Mouse (Mus musculus) CH12.LX (cell line): ENCODE results near the gene Pabpn1l. TPM values are rescaled to one million over a fixed set of nuclear protein-coding genes. Genes with fewer than 3 reads are reported as not detected.

ENCODE experiments used
- DNase-seq: peaks from one replicate; pipeline ENCODE4 v3.0.0-alpha.2; 2013; ENCODE audit errors: extremely low read depth
- H3K27ac ChIP-seq: 2 replicates; pipeline ENCODE4 v1.5.1; 2012; ENCODE audit warnings: low read depth, mild to moderate bottlenecking, control low read depth, moderate library complexity; ENCODE audit not compliant: insufficient read depth
- H3K27me3 ChIP-seq: replicated peaks from 2 replicates; pipeline ENCODE3; 2012; ENCODE audit warnings: inconsistent platforms
- H3K36me3 ChIP-seq, 2 experiments: replicated peaks in 1 of 2; 2 replicates each; pipeline versions ENCODE3 to v1.6.1; 2012; ENCODE audit warnings: inconsistent platforms in 1 of 2, low read length in 1 of 2, mild to moderate bottlenecking in 1 of 2, mixed read lengths in 1 of 2, moderate library complexity in 1 of 2; ENCODE audit not compliant: control insufficient read depth in 1 of 2, insufficient read depth in 1 of 2
- H3K4me1 ChIP-seq, 2 experiments: 2 replicates each; pipeline ENCODE4 v1.6.1; 2012; ENCODE audit warnings: inconsistent platforms in 1 of 2, moderate library complexity in 1 of 2; ENCODE audit not compliant: insufficient read depth in 2 of 2, control insufficient read depth in 1 of 2
- H3K4me2 ChIP-seq: 2 replicates; pipeline ENCODE4 v1.6.1; 2012; ENCODE audit warnings: low read depth, mild to moderate bottlenecking, control low read depth; ENCODE audit not compliant: poor library complexity, insufficient read depth, severe bottlenecking
- H3K4me3 ChIP-seq, 3 experiments: fragments of 150-350 bp in 1 of 3; sonication (generic) in 1 of 3; replicated peaks in 1 of 3; 2 replicates each; pipeline versions ENCODE3 to v1.5.1; 2011 to 2012; ENCODE audit warnings: low read depth in 2 of 3, low read length in 2 of 3, mild to moderate bottlenecking in 2 of 3, moderate library complexity in 2 of 3, control low read depth in 1 of 3, improper control_type of control experiment in 1 of 3, inconsistent platforms in 1 of 3, mixed read lengths in 1 of 3; ENCODE audit not compliant: poor library complexity in 1 of 3
- H3K79me2 ChIP-seq: replicated peaks from 2 replicates; pipeline ENCODE4 v1.6.1; 2012; ENCODE audit warnings: mild to moderate bottlenecking, moderate library complexity; ENCODE audit not compliant: control insufficient read depth, poor library complexity, insufficient read depth, severe bottlenecking; ENCODE audit errors: extremely low read depth
- H3K9ac ChIP-seq: 2 replicates; pipeline ENCODE4 v1.6.1; 2012; ENCODE audit warnings: low read depth, mild to moderate bottlenecking, control low read depth, moderate library complexity; ENCODE audit not compliant: insufficient read depth
- H3K9me3 ChIP-seq: replicated peaks from 2 replicates; pipeline ENCODE3; 2012; ENCODE audit warnings: low read length, inconsistent platforms, mixed read lengths
- CHD1 ChIP-seq: IDR thresholded peaks from 2 replicates; pipeline ENCODE4 v1.6.1; 2012; ENCODE audit warnings: low read depth, low read length, improper control_type of control experiment, inconsistent platforms
- CHD2 ChIP-seq: IDR thresholded peaks from 2 replicates; pipeline ENCODE4 v1.6.1; 2011; ENCODE audit warnings: low read length, improper control_type of control experiment
- ETS1 ChIP-seq: conservative IDR thresholded peaks from 2 replicates; pipeline ENCODE4 v1.6.1; 2012; ENCODE audit warnings: low read depth, mild to moderate bottlenecking, inconsistent platforms, low read length, improper control_type of control experiment, moderate library complexity
- GABPA ChIP-seq: IDR thresholded peaks from 2 replicates; pipeline ENCODE4 v1.6.1; 2012; ENCODE audit warnings: low read depth, low read length, improper control_type of control experiment, inconsistent platforms; ENCODE audit not compliant: insufficient replicate concordance
- MAX ChIP-seq: IDR thresholded peaks from 2 replicates; pipeline ENCODE4 v1.6.1; 2011; ENCODE audit warnings: low read length, improper control_type of control experiment
- MXI1 ChIP-seq: IDR thresholded peaks from 2 replicates; pipeline ENCODE4 v1.6.1; 2011; ENCODE audit warnings: mild to moderate bottlenecking, low read depth, low read length, improper control_type of control experiment
- MYC ChIP-seq: IDR thresholded peaks from 2 replicates; pipeline ENCODE4 v1.6.1; 2011; ENCODE audit warnings: low read depth, mild to moderate bottlenecking, improper control_type of control experiment, low read length
- NELFE ChIP-seq: IDR thresholded peaks from 2 replicates; pipeline ENCODE4 v1.6.1; 2011; ENCODE audit warnings: low read depth, low read length, improper control_type of control experiment
- NRF1 ChIP-seq: IDR thresholded peaks from 2 replicates; pipeline ENCODE4 v1.6.1; 2014; ENCODE audit warnings: low read depth, mild to moderate bottlenecking, inconsistent platforms, low read length, improper control_type of control experiment, moderate library complexity
- PAX5 ChIP-seq: IDR thresholded peaks from 2 replicates; pipeline ENCODE4 v1.6.1; 2012; ENCODE audit warnings: low read length, inconsistent platforms, mixed read lengths
- POLR2A ChIP-seq: IDR thresholded peaks from 2 replicates; pipeline ENCODE4 v1.6.1; 2011; ENCODE audit warnings: low read depth, mild to moderate bottlenecking, improper control_type of control experiment, low read length
- RCOR1 ChIP-seq: conservative IDR thresholded peaks from 2 replicates; pipeline ENCODE4 v1.6.1; 2012; ENCODE audit warnings: low read depth, mild to moderate bottlenecking, inconsistent platforms, low read length, improper control_type of control experiment
- SMC3 ChIP-seq: IDR thresholded peaks from 2 replicates; pipeline ENCODE4 v1.6.1; 2011; ENCODE audit warnings: low read depth, low read length, improper control_type of control experiment
- TBP ChIP-seq: conservative IDR thresholded peaks from 2 replicates; pipeline ENCODE4 v1.6.1; 2011; ENCODE audit warnings: low read depth, low read length, improper control_type of control experiment
- UBTF ChIP-seq: IDR thresholded peaks from 2 replicates; pipeline ENCODE4 v1.6.1; 2012; ENCODE audit warnings: low read depth, mild to moderate bottlenecking, inconsistent platforms, low read length, improper control_type of control experiment, moderate library complexity
- USF1 ChIP-seq: IDR thresholded peaks from 2 replicates; pipeline ENCODE4 v1.6.1; 2014; ENCODE audit warnings: low read depth, mild to moderate bottlenecking, inconsistent platforms, low read length, improper control_type of control experiment
- USF2 ChIP-seq: conservative IDR thresholded peaks from 2 replicates; pipeline ENCODE4 v1.6.1; 2011; ENCODE audit warnings: low read depth, low read length, improper control_type of control experiment
- ZC3H11A ChIP-seq: IDR thresholded peaks from 2 replicates; pipeline ENCODE4 v1.6.1; 2012; ENCODE audit warnings: low read depth, mild to moderate bottlenecking, inconsistent platforms, low read length, improper control_type of control experiment
- dilution Hi-C: fragments of 300-500 bp; cut with MboI; formaldehyde crosslinking; loops from 2 replicates; pipeline ENCODE4 v1.14.3; 2020; ENCODE audit warnings: low sequenced_read_pairs; ENCODE audit not compliant: extremely low pct_unique_long_range_greater_than_20kb, extremely low pct_ligation_motif_present
- in situ Hi-C: fragments of 300-500 bp; cut with MboI; formaldehyde crosslinking; loops from 3 replicates; pipeline ENCODE4 v1.14.3; 2019; ENCODE audit warnings: low sequenced_read_pairs, low pct_ligation_motif_present, low pct_unique_long_range_greater_than_20kb, mixed read lengths
- polyA plus RNA-seq: library from polyadenylated mRNA; unstranded; fragments of >175 nt; gene quantifications from 2 replicates; pipeline ENCODE4 v1.2.1, GENCODE M21; 2012; ENCODE audit warnings: low read depth; ENCODE audit not compliant: insufficient read length
- total RNA-seq, 2 experiments: library from RNA; depleted of rRNA; stranded (reverse); fragments of 300-350 nt in 1 of 2; fragments of >200 nt in 1 of 2; gene quantifications; 2 replicates each; pipeline ENCODE4 v1.2.3; 2012 to 2014

Gene Pabpn1l
- total and polyA plus RNA-seq, 3 experiments, result not detected

DNA sequence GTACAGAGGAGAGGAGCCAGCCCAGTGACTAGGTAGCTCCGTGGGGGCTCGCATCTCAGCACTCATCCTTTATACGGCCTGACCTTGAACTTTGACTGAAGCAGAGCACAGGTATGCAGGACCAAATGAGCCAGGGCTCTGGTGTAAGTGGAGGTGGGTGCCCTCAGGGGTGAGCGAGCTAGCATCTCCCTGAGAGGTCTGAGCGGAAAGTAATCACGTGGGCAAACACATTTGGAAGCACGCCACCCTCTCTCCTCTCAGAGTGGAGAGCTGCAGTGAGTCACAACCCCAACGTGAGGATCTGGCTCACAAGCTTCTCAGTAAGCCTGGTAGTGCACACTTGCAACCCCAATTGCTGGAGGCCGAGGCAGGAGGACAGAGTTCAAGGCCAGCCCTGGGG is 19.5 kb upstream of the Pabpn1l start:
- dilution Hi-C loops, result no loop called here
- no peak for TF ChIP-seq ZC3H11A
- no peak for TF ChIP-seq CHD1
- TF ChIP-seq RCOR1, result no peak
- no peak for TF ChIP-seq UBTF
- TF ChIP-seq TBP, result no peak
- TF ChIP-seq USF1, result no peak
- no peak for TF ChIP-seq SMC3
- no peak for TF ChIP-seq PAX5
- no peak for TF ChIP-seq ETS1
- no peak for TF ChIP-seq NRF1
- TF ChIP-seq MAX, result no peak
- no peak for TF ChIP-seq MYC
- TF ChIP-seq GABPA, result no peak
- Histone ChIP-seq H3K9me3 (no peaks in the 10 kb centered on the region), H3K9ac (no peak overlapping the region), H3K27me3 (no peaks in the 10 kb centered on the region), H3K4me2 (no peak overlapping the region), H3K27ac (no peak overlapping the region), H3K4me1 (peaks cover 0 to 27% of the 10 kb centered on the region in 2 experiments; a peak in 2 of 4 replicates), H3K4me3 (no peak overlapping the region), H3K36me3 (peaks cover 86 to 100% of the 10 kb centered on the region in 2 experiments), H3K79me2 (no peaks in the 10 kb centered on the region)
- no peak for DNase-seq
- in situ Hi-C loops, result no loop called here

DNA sequence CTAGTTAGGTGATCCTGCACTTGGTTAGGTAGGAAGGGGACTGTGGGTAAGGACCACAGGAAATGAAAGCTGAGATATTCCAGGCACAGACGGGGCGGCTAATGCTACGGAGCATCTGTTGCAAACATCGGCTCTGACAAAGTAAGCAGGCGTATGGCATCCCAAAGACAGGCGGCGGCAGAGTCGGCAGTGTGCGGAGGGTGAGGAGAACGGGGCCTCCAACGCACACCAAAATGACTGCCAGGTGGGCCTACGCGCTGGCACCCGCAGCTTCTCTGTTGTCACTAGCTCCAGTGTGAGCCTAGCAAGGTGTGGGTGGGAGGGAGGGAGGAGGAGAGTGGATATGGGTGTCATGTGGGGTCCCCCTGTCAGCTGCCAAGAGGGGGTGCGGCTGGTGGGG is 18.9 kb upstream of the Pabpn1l start:
- H3K27me3 ChIP-seq, result no peaks in the 10 kb centered on the region
- TF ChIP-seq MXI1, result no peak
- no peak for TF ChIP-seq NELFE
- TF ChIP-seq POLR2A, result no peak
- TF ChIP-seq USF1, result no peak
- no peak for TF ChIP-seq CHD2
- TF ChIP-seq USF2, result no peak
- TF ChIP-seq, all 38 proteins: peak for 0
- in situ Hi-C loops (no loop called here), dilution Hi-C loops (no loop called here)
- no peaks in the 10 kb centered on the region for H3K9me3 ChIP-seq
- H3K4me3 ChIP-seq, result no peak overlapping the region
- H3K27ac ChIP-seq, result no peak overlapping the region
- H3K4me2 ChIP-seq, result no peak overlapping the region
- DNase-seq, result no peak
- no peak overlapping the region for H3K9ac ChIP-seq
- H3K36me3 ChIP-seq, result peaks cover 86 to 100% of the 10 kb centered on the region in 2 experiments
- H3K4me1 ChIP-seq, result peaks cover 0 to 23% of the 10 kb centered on the region in 2 experiments; a peak in 2 of 4 replicates
- H3K79me2 ChIP-seq, result no peaks in the 10 kb centered on the region
